In the genomic region with DNA sequence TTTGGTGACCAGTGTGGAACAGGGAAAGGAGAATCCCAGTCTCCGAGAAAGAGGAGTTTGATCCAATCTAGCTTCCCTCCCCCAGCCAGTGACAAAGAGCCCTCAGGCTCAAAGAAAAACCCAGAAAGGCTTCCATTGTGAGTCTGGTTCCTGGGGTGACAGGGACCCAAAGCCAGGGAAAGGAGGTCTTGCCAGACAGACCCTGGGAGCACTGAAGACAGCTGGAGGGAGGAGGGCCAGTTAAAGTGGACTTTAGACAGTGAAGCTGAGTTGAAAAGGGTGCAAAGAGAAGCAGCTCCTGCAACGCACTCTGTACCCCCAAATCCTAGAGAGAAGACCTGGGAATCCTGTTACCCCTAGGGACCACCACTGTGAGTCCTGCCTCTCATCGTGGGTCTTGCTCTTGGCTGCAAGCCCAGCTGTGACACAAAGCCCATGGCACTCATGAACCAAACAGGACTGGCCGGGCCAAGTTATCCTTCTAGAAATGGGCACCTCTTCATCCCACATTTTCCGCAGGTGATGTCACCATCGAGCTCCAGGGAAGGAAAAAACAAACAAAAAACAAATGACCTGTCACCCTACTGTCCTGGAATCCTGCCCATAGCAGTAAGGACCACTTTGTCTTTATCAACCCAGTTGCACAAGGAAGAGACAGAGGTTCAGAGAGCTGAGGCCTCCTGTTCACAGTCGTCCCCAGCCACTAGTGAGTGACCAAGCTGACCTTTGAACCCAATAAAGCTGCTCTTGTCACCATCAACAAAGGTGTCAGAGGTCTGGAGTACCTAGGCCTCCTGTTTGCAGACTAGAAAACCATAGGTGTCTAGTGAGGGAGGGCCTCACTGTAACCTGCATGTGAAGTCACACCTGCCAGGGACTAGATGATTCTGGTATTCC, we compare ENCODE assay signal across 12 mouse cellular contexts. TPM values are rescaled to one million over a fixed set of nuclear protein-coding genes. Genes with fewer than 3 reads are reported as not detected.
DNase-seq lines count a peak whose midpoint lies in the region; TF ChIP-seq lines count a peak whose summit lies in the region.
"Had no signal": no experiment of that assay in that cellular context is flagged by ENCODE, and none has a peak within 500 bp of the region (broad histone marks: within the 10 kb centered on the region; RNA-seq: fewer than 3 reads in every experiment).

No protein-coding gene starts in this region.

- no peak for TF ChIP-seq POLR2A in brain, embryonic 14.5 days (IDR thresholded peaks at IDR 0.05; ENCODE audit: borderline replicate concordance, extremely low read depth, insufficient read depth, insufficient read length, poor library complexity, severe bottlenecking)

- DNase-seq in left cerebral cortex, adult 11 months (ENCODE audit: low spot score): peak; percentile 54
- no peak for DNase-seq in left cerebral cortex, adult 8-10 months (ENCODE audit: low spot score in 2 of 2)
- DNase-seq in Muller cell, postnatal 12 days (ENCODE audit: inconsistent ontology term): peak; percentile 80
- DNase-seq in brain, embryonic 14.5 days (ENCODE audit: low read depth): peak; percentile 83
- DNase-seq in layer of hippocampus, adult 8-10 months (ENCODE audit: low spot score in 2 of 2): peak; percentile 57 to 77
- no peak for DNase-seq in embryo, embryonic 10 days (ENCODE audit: low spot score)
- DNase-seq in lung, postnatal 25 days (ENCODE audit: low spot score): no peak
- DNase-seq: lung, postnatal 36 days had no signal

- TF ChIP-seq CTCF in brain, embryonic 14.5 days (IDR thresholded peaks at IDR 0.05; ENCODE audit: borderline replicate concordance, extremely low read depth, insufficient read depth, insufficient read length): no peak

RNA-seq across cellular contexts. Expression of a gene that starts 11.2 kb away (rescaled TPM):
- total RNA-seq in left cerebral cortex, adult 8-10 months (2022): not detected
- polyA plus RNA-seq in brain, embryonic 14.5 days (2012; rRNA removed): not detected in 2 replicates
- not detected for total RNA-seq in layer of hippocampus, adult 8-10 months (2022)
- total RNA-seq: adrenal gland, postnatal 14 days; common myeloid progenitor, adult 5-6 weeks; gastrocnemius, adult 2 months had no signal
- polyA plus RNA-seq: G1E had no signal

RNA-seq across cellular contexts. Expression of a gene that starts 21.2 kb away (rescaled TPM):
- total RNA-seq in left cerebral cortex, adult 8-10 months (2022): 10 to 100 TPM; 33.6 to 37.8 (median 36.0) TPM
- polyA plus RNA-seq in brain, embryonic 14.5 days (2012; rRNA removed): 12.4 and 16.2 TPM in 2 replicates
- total RNA-seq in layer of hippocampus, adult 8-10 months (2022): 10 to 100 TPM; 36.9 to 47.4 (median 42.3) TPM

RNA-seq across cellular contexts. Expression of a gene that starts 21.7 kb away (rescaled TPM):
- total RNA-seq in left cerebral cortex, adult 8-10 months (2022): 10 to 100 TPM; 31.4 to 38.1 (median 34.6) TPM
- polyA plus RNA-seq in brain, embryonic 14.5 days (2012; rRNA removed): 83.4 and 130 TPM in 2 replicates
- 10 to 100 TPM; 23.1 to 38.1 (median 30.3) TPM for total RNA-seq in layer of hippocampus, adult 8-10 months (2022)

RNA-seq across cellular contexts. Expression of a gene that starts 43.9 kb away (rescaled TPM):
- 100 to 1,000 TPM; 299 to 358 (median 333) TPM for total RNA-seq in left cerebral cortex, adult 8-10 months (2022)
- polyA plus RNA-seq in brain, embryonic 14.5 days (2012; rRNA removed): 259 and 385 TPM in 2 replicates
- 100 to 1,000 TPM; 245 to 269 (median 260) TPM for total RNA-seq in layer of hippocampus, adult 8-10 months (2022)

RNA-seq across cellular contexts. Expression of a gene that starts 58.9 kb away (rescaled TPM):
- total RNA-seq in left cerebral cortex, adult 8-10 months (2022): 1 to 10 TPM in 3 of 4 experiments, under 1 TPM in 1; 0.83 to 5.7 (median 2.2) TPM
- polyA plus RNA-seq in brain, embryonic 14.5 days (2012; rRNA removed): 0.85 and 1.8 TPM in 2 replicates
- 1 to 10 TPM; 1.8 to 9.4 (median 4.4) TPM for total RNA-seq in layer of hippocampus, adult 8-10 months (2022)

Comparison
In these comparisons a context has a peak if more than half of its experiments do, and no peak if none do; other contexts are left out.
1. DNase-seq: peak in left cerebral cortex, adult 11 months (single experiment), Muller cell, postnatal 12 days (single experiment), brain, embryonic 14.5 days (single experiment) and layer of hippocampus, adult 8-10 months (2 of 2); none in left cerebral cortex, adult 8-10 months (0 of 2), embryo, embryonic 10 days (single experiment) and lung, postnatal 25 days (single experiment).